Mouse (Mus musculus) embryo, embryonic 11.5 days (tissue): ENCODE results near the gene Zfp978.
"Not testable (repeated sequence)": the region's sequence is repeated elsewhere in the genome, so short reads cannot be mapped to it uniquely, and the experiment has no call there.

Experiments
- DNase-seq: peaks from one replicate; pipeline ENCODE4 v3.0.0-alpha.2; 2012; ENCODE audit warnings: low read depth, low spot score

The Zfp978 gene

DNA sequence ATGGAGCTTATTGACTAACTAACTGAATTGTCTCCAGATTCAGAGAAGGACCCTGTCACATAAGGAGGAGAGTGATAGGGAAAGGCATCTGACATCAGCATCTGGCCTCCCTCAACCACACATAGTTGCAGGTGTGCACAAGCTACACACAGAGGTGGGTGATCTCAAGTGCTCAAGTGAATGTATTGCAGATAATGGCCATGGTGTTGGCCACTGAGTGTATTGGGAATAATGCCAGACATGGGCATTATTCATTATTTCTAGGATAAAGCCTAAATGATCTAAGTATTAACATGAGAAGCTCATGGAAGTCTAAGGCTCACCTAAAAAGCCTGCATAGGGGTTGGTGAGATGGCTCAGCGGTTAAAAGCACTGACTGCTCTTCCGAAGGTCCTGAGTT, 10.6 kb upstream of the Zfp978 start:
- not testable (repeated sequence) for DNase-seq

DNA sequence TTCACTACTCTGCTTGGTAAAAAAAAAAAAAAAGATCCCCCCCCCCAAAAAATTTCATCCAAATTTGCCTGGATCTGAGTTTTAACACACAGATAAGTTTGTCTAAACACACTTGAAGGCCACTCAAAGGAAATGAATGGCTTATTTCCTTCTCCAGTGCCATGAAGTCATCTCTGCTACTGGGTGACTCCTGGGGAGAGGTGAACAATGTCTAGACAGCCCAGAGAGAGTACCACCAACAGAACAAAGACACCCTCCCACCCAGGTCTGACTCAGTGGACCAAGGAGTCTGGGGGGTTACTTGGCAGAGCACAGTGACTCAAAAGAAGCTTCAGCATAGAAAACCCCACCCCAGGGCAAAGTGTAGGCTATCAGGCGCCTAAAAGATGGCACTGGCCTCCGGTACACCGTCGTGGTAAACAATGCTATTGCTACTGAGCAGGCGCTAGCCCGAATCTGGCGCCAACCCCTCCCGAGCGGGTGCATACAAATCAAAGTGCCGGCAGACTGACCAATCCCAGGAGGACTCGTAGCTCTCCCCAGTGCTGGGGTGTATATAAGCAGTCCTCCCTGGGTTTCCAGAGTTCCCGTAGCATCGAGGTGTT, 9.6 kb upstream of the Zfp978 start:
- not testable (repeated sequence) for DNase-seq

DNA sequence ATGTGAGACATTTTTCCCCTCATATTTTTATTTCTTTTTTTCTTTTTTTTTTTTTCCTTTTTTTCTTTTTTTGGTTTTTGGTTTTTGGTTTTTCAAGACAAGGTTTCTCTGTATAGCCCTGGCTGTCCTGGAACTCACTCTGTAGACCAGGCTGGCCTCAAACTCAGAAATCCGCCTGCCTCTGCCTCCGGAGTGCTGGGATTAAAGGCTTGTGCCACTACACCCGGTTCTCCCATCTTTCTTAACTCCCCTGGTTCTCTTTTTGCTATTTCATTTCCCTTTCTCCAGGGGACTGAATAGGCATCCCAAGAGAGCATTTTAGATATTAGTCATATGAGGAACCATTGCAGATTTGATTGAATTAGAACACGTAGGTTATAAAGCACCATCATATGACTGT, 7.5 kb upstream of the Zfp978 start:
- not testable (repeated sequence) for DNase-seq

DNA sequence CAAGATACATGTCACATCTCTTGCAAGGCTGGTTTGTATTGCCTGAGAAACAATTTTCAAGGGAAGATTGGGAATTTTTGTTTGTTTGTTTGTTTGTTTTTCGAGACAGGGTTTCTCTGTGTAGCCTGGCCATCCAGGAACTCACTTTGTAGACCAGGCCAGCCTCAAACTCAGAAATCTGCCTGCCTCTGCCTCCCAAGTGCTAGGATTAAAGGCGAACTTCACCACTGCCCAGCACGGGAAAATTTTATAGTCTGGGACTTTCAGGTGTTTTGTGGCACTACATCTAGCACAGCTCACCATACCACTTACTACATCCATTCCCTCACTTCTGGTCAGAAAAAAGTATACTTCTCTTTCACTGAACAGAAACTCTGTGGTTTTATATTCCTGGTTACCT, 5.1 kb upstream of the Zfp978 start:
- not testable (repeated sequence) for DNase-seq

DNA sequence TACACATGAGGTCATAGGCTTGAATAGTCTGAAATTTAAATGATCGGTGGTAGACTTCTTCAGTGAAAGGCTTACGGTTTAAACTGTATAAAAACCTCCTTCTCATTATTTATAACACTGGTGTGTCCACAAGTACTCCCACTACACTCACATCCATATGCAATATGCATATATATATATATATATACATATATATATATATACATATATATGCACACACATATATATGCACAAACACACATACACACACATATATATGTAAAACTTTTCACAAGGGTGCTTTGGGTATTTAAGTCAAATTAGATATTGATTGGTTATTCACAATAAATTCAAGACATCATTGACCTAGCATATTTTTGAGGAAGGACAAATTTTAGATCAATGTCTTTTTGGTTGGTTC, 3.9 kb upstream of the Zfp978 start:
- not testable (repeated sequence) for DNase-seq

DNA sequence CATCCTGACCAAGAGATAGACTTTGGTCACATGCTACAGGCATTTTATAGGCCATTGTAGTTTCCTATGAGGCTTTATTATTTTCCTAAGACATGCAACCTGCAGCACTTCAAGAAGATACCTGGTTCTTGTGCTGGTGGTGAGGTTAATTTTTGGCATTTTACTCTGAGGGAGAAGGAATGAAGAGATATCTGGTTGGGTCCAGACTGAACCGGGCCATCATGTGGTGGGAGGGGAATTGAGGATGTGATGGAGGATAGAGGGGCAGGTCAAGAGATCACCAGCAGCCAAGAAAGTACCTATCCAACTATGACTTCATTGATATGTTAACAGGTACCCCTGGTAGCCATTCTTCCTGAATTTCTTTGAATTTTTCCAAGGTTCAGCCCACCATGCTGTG, 769 bp downstream of the Zfp978 start:
- not testable (repeated sequence) for DNase-seq

DNA sequence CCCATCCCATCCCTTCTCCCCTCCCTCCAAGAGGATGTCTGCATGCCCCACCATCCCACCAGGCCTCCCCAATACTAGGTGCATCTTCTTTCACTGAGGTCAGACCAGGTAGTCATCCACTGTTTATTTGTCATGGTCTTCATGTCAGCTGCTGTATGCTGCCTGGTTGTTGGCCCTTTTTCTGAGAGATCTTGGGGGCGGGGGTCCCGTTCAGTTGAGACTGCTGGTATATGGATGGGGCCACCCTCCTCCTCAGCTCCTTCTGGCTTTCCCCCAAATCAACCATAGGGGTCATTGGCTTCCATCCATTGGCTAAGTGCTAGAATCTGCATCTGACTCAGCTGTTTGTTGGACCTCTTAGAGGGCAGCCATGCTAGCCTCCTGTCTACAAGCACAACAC, 8.5 kb downstream of the Zfp978 start:
- not testable (repeated sequence) for DNase-seq

DNA sequence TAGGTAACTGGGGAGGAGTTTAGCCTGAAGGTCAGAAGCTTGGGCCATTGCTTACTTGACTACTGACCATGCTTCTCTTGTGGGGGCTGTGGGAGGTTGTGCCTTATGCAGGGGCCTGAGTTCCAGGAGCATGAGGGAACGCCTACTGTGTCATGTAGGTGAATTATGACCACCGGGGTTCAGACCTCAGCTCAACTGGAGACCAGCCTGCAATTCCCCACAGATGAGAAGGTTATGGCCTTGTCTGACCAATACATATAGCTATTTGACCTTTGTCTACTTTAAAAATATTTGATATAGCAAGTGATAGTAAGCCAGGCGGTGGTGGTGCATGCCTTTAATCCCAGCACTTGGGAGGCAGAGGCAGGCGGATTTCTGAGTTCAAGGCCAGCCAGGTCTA, 22.1 kb downstream of the Zfp978 start:
- DNase-seq: not testable (repeated sequence)

DNA sequence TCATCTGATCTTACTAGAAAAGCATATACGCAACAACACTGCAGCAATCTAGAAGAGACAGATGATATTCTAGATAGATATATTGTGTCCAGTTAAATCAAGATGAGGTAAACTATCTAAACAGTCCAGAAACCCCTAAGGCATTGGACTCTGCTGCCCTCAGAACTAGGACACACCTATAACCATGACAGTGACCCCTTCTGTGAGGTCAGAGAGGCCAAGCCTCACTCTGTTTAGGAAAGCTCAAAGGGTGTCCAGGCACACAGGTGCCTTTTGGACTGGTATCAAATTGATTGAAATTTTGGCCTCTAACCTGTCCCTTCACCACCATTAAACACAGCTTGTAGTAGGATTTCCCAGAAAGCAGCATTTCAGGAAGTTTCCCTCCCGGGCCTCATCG, 36.1 kb downstream of the Zfp978 start:
- DNase-seq: not testable (repeated sequence)

DNA sequence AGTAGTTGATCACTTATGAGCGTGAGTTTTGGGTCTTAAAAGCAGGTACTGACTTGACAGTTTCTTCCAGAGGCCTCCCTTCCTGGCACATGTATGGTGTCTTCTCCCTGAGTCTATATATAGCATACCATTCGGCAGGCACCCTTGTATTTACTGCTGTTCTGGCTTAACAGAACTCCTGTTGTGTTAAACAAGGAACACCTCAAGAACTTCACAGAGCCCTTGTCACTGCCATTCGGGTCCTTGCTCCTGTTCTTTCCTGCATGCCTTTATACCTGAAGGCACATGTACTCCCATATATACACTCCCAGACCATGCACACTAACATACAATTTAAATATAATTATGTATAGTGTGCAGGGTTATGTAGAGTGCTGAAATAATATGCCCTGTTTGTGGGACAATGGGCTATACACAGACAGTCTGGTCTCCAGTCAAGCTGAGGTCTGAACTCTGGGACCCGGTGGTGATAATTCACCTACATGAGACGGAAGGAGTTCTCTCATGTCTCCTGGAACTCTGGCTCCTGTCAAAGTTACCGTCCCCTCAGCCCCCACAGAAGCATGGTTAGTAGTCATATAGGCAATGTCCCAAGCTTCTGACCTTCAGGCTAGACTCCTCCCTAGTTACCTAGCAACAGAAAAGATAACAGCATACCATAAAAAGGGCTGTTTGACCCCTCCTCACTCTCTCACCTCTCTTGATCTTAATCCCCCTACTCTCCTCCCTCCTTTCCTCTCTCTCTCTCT, 37.0 kb downstream of the Zfp978 start:
- not testable (repeated sequence) for DNase-seq

DNA sequence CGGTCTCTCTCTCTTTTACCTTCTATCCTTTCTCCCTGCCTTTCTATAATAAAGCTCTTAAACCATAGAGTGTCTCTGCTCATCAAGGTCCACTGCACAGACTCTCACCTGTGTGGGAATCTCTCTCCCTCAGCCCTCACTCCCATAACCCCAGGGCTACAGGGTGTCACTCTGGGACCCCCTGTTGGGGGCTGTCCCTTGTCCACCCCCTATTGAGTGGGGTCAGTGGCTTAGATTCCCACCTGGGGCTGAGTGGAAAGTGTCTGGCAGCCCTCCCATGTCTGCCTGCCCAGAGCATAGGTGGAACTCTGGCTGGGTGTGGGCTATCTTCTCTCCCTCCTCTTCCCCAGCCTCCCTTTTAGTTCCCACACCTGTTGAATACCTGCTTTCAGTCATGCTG, 37.6 kb downstream of the Zfp978 start:
- DNase-seq: not testable (repeated sequence)

DNA sequence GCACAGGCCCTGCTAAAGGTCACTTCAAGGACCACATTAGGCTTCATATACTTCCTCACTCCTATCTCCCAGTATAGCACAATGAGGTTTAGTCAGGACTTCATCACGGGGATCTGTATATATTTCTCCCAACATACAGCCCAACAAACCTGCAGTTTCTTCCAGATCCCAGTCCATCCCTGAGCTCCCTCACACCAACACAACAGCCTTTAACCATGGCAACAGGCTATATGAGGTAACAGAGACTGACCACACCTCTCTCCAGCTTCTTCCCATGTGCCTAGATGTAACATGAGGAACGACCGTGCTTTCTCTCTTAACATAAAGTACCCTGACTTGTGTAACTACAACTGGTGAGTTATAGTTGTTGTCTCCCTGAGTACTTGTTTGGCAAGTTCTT, 38.4 kb downstream of the Zfp978 start:
- not testable (repeated sequence) for DNase-seq

DNA sequence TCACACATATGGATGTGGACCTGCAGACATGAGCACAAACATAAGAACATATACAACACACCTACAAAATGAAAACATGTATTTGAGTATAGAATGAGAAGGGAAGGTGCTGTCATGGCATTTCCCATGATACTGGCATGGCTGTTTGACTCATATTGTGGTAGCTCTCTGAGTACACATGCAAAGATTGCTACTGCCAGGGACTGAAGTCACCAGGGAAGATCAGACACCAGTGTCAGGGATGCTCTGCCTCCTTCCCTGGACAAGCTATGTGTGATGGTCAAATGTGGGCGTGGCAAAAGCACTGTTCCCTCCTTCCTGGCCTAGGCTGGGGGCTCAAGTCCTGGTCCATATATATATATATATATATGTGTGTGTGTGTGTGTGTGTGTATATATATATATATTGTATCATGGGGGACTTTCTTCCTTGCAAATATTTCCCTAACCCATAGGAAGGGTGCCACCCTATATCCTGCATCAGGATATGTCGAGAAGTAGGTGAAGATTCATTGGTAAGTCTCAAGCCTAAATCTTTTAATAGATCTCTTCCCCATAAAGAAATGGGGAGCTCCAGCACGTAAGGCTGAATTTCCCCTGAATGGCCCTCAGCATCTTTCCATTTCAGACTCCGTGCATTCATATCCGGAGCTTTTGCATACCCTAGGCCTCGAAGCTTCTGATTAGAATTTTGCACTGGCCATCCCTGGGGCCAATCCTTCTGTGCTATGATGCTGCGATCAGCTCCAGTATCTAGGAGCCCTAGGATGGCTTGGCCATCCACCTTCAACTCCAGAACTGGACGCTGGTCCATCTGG, 39.1 kb downstream of the Zfp978 start:
- not testable (repeated sequence) for DNase-seq

DNA sequence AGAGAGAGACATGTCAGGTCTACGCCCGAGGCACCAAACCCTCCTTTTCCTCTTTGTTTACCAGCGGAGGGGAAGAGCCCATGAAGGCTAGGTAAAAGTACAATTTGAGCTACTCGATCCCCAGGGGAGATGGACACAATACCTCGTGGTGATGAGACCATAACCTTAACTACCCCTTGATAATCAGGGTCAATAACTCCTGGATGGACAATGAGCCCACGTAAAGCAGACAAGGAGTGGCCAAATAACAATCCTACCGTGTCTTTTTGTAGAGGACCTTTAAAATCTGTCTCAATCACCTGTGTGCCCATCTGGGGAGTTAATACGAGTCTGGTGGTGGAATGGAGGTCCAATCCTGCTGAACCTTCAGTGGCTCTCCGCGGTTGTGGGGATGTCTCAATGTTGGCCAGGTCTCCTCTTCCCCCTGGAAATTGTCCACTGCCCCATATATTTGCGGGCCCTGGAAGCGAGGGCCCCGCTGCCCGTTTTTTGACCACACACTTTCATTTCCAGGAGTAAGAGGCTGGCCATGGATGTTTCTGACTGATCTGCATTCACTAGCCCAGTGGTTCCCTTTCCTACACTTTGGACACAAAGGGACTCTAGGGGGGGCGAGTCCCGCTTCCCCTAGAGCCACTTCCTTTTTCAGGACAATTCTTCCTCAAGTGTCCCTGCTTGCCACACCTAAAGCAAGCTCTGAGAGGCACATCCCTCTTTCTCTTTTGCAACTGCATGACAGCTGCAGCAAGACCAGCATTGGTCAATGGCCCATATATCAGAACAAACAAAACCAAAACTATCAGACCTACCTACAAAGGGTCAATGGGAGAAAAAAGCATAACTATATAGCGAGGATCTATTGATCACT, 40.0 kb downstream of the Zfp978 start:
- not testable (repeated sequence) for DNase-seq

DNA sequence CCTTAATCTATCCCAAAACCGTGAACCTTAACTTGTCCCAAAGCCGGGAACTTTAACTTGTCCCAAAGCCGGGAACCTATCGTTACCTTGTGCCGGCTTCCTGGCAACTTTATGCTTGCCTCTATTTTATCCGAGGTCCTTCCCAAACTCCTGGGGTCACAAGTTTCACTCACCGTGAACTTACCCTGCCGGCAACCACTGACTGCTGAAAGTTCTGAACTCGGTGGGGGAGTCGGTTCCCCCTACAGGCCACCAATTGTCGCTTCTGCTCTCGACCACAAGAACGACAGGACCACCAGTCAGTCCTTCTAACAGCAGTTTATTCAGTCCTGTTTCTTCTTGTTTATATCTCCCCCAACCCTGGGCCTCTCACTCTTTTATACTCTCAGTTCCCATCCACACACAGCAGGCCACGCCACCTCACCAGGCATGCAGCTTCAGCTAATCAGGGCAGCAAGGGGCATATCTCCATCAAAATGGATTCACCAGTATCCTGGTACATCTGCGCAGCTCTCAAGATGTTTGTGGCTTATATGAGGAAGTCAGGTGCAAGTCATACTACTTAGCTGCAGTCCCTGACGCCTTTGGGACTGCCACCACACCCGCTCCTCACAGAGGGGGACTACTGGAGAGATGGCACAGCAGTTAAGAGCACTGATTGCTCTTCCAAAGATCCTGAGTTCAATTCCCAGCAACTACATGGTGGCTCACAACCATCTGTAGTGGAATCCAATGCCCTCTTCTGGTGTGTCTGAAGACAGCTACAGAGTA, 40.8 kb downstream of the Zfp978 start:
- DNase-seq: not testable (repeated sequence)

DNA sequence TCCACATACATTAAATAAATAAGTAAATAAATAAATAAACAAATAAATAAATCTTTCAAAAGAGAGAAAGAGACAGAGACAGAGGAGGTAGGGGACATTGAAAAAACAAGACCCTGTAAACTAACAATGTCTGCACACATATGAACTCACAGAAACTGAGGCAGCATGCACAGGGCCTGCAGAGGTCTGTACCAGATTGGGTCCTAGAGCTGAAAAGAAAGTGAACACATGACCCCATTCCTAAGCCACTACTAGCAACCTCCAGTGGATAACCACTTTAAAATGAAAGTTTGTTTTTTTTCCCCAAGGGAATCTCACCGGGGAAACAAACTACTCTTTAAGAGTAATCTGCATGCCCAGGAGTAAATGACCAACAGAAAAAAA, 41.4 kb downstream of the Zfp978 start:
- not testable (repeated sequence) for DNase-seq

DNA sequence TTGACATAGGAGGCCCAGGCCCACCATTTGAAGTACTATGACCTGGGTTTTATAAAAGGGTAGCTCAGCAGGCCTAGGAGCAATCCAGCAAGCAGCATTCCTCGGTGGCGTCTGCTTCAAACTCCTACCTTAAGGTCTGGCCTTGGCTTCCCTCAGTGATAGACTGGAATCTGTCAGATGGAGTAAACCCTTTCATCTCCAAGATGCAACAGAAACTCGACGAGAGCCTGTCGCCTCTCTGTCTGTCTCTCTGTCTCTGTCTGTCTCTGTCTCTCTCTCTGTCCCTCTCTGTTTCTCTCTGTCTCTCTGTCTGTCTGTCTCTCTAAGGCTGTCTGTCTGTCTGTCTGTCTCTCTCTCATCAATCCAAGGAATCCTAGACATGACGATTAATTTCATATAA, 42.4 kb downstream of the Zfp978 start:
- DNase-seq: not testable (repeated sequence)

DNA sequence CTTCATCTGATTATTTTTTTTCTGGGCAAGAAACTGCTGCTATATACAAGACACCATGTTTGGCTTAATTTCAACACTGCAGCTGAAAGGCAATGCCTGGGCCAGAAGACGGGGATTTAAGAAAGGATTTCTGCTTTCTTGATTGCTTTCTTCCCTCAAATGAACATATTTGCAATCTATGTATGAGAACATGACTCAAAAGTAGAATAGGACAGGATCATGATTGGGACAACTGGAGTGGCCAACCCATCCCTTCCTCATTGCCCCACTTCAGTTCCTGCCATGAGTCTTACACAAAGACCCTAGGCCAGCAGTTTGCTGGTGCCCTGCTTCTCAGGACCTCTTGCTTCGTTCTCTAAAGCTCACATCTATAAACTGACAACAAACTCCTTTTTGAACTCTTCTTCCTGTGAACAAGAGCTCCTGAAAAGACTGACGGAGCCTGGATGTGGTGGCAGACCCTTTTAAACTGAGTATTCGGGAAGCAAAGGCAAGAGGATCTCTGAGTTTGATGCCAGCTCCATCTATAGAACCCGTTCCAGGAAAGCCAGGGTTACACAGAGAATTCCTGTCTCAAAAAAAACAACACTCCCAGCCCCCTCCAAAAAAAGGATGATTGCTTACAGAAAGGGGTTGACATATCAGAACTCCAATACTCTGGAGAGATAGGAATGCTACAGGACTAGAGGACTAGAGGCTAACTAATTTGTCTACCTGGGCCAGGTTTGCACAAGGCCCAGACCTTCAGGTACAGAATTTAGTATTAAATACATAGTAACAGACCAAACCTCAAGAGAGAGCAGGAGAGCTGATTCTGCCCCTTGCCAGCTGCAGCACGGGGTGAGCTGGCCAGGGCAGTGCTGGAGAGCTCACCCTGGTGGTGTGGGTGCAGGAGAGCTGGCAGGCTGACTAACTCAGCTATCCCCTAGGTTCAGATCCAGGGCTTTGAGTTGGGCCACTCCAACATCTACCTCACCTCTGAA, 43.1 kb downstream of the Zfp978 start:
- not testable (repeated sequence) for DNase-seq

DNA sequence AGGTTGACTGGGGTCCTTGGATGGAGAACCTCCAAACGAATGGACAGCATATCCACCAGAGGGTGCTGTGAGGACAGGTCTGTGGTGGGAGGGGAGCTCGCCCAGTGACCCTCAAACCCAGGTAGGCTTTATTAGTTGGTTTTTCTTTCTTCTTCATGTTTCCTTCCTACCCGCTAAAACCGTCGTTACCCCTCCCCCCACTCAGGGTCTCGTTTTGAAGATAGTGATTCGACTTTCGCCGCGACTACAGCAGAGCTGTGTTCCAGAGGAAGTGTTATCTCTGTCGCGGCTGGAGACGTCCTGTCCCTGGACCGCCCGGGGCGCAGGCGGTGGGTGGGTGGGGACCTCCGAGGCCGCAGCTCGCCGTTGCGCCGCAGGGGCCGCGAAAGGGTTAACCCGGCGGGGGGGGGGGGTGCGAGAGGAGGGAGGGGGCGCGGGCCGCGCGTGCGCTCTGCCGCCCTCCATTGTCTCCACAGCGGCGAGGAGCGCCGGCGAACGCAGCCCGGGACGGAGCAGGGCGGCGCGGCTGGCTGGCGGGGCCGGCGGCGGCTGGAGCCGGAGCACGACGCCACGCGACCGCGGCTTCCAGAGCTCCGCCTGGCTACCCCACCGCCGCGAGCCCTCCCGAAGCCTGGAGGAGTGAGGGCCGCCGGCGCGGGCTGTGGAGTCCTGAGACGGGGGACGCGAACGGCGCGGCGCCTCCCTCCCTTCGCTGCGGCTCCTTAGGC, 45.8 kb downstream of the Zfp978 start:
- peak; percentile 52 for DNase-seq
